Mouse (Mus musculus) kidney, postnatal 0 days (tissue): ENCODE data around the gene Lyst. TPM values are rescaled to one million over a fixed set of nuclear protein-coding genes. Genes with fewer than 3 reads are reported as not detected.

Source experiments
- ATAC-seq: fragments of 200-750 bp; cut with Nextera tagmentation; replicated peaks from 2 replicates; pipeline ENCODE4 v1.8.0; 2017; ENCODE audit warnings: low read depth, moderate number of reproducible peaks, moderate TSS enrichment, moderate library complexity; ENCODE audit not compliant: low FRiP score
- DNase-seq: peaks from one replicate; pipeline ENCODE4 v3.0.0-alpha.2; 2016; ENCODE audit warnings: low spot score
- H3K27ac ChIP-seq: fragments of 300-500 bp; sonication (generic); 2 replicates; pipeline ENCODE4 v1.5.1; 2014; ENCODE audit warnings: mild to moderate bottlenecking
- H3K27me3 ChIP-seq: fragments of 300-500 bp; sonication (generic); 2 replicates; pipeline ENCODE4 v1.6.1; 2014; ENCODE audit warnings: low read length, mixed read lengths; ENCODE audit not compliant: insufficient read depth
- H3K36me3 ChIP-seq: fragments of 300-500 bp; sonication (generic); 2 replicates; pipeline ENCODE4 v1.6.1; 2014; ENCODE audit warnings: low read length, mixed read lengths; ENCODE audit not compliant: insufficient read depth
- H3K4me1 ChIP-seq: fragments of 300-500 bp; sonication (generic); replicated peaks from 2 replicates; pipeline ENCODE4 v1.6.1; 2014; ENCODE audit warnings: antibody characterized with exemption, low read length, mixed read lengths; ENCODE audit not compliant: insufficient read depth
- H3K4me2 ChIP-seq: fragments of 300-500 bp; sonication (generic); 2 replicates; pipeline ENCODE4 v1.6.1; 2014; ENCODE audit warnings: mild to moderate bottlenecking, low read length, moderate library complexity, mixed read lengths
- H3K4me3 ChIP-seq: fragments of 300-500 bp; sonication (generic); replicated peaks from 2 replicates; pipeline ENCODE4 v1.5.1; 2014; ENCODE audit warnings: low read depth, low read length
- H3K9ac ChIP-seq: fragments of 300-500 bp; sonication (generic); 2 replicates; pipeline ENCODE4 v1.6.1; 2014; ENCODE audit warnings: low read depth, low read length
- H3K9me3 ChIP-seq: fragments of 300-500 bp; sonication (generic); replicated peaks from 2 replicates; pipeline ENCODE4 v1.6.1; 2016; ENCODE audit warnings: low read length, inconsistent platforms, mixed read lengths
- CTCF ChIP-seq: IDR thresholded peaks from 2 replicates; pipeline ENCODE4 v1.5.1; 2016; ENCODE audit warnings: antibody characterized with exemption, low read depth, mild to moderate bottlenecking, moderate library complexity
- WGBS: fragments of 180-500 bp; shearing (Covaris S2); extraction: QIAGEN DNeasy Blood & Tissue Kit; methylation state at CpG from one replicate; pipeline ENCODE4 v1.1.7; 2014; 5-methylcytosine and 5-hydroxymethylcytosine counted together
- polyA plus RNA-seq: library from polyadenylated mRNA; unstranded; fragments of >200 nt; fragmentation: Nextera tagmentation; extraction: Ambion mirVana; gene quantifications from 2 replicates; pipeline ENCODE4 v1.2.1, GENCODE M21; 2015

Lyst gene
- polyA plus RNA-seq, 1 experiment from 2014 or later: 3.8 TPM

GRCm38 (mm10) chr13:13576469-13577205 is 13.6 kb upstream of the Lyst start:
- DNase-seq (peak; percentile 89), ATAC-seq (peak; percentile 85)
- WGBS: 15% methylated on average over 8 of the region's 8 CpGs
- Histone ChIP-seq H3K4me3 (no peak overlapping the region), H3K4me1 (0 out of 2 replicates have a peak, but pooled peaks cover 10% of the 10 kb centered on the region), H3K27me3 (no peaks in the 10 kb centered on the region), H3K36me3 (no peaks in the 10 kb centered on the region), H3K27ac (peak overlapping the region; percentile 70), H3K9me3 (no peaks in the 10 kb centered on the region), H3K4me2 (peak overlapping the region; percentile 18; the same call in 1 of the 2 replicates), H3K9ac (no peak overlapping the region)
- TF ChIP-seq CTCF: no peak

- no peak overlapping the region for H3K27ac ChIP-seq
- H3K9ac ChIP-seq: no peak overlapping the region
- H3K4me3 ChIP-seq: no peak overlapping the region
- no peaks in the 10 kb centered on the region for H3K27me3 ChIP-seq
- H3K36me3 ChIP-seq: no peaks in the 10 kb centered on the region
- DNase-seq (no peak), ATAC-seq (no peak)
- no peaks in the 10 kb centered on the region for H3K9me3 ChIP-seq
- no peak for TF ChIP-seq CTCF
- H3K4me2 ChIP-seq: no peak overlapping the region
- WGBS: 75% methylated on average over 4 of the region's 4 CpGs
- H3K4me1 ChIP-seq: 0 out of 2 replicates have a peak, but pooled peaks cover under 1% of the 10 kb centered on the region
Measured at GRCm38 (mm10) chr13:13581988-13582387, 8.2 kb upstream of the Lyst start.

- Histone ChIP-seq H3K9me3 (no peaks in the 10 kb centered on the region), H3K4me2 (no peak overlapping the region), H3K36me3 (no peaks in the 10 kb centered on the region), H3K27me3 (no peaks in the 10 kb centered on the region), H3K4me1 (no peaks in the 10 kb centered on the region), H3K4me3 (no peak overlapping the region), H3K27ac (no peak overlapping the region), H3K9ac (no peak overlapping the region)
- DNase-seq: no peak
- no peak for TF ChIP-seq CTCF
- 68% methylated on average over 2 of the region's 2 CpGs for WGBS
- no peak for ATAC-seq
Measured at GRCm38 (mm10) chr13:13583473-13583872, 6.7 kb upstream of the Lyst start.

GRCm38 (mm10) chr13:13587653-13588184 is 2.5 kb upstream of the Lyst start:
- peaks cover 12% of the 10 kb centered on the region; the same call in 1 of the 2 replicates for H3K4me1 ChIP-seq
- no peaks in the 10 kb centered on the region for H3K36me3 ChIP-seq
- H3K4me2 ChIP-seq: no peak overlapping the region
- WGBS: 74% methylated on average over 1 of the region's 1 CpGs
- H3K9me3 ChIP-seq: no peaks in the 10 kb centered on the region
- no peaks in the 10 kb centered on the region for H3K27me3 ChIP-seq
- DNase-seq (no peak), ATAC-seq (no peak)
- no peak for TF ChIP-seq CTCF
- H3K9ac ChIP-seq: no peak overlapping the region
- no peak overlapping the region for H3K4me3 ChIP-seq
- H3K27ac ChIP-seq: no peak overlapping the region

- DNase-seq: no peak
- WGBS: 88% methylated on average over 1 of the region's 1 CpGs
- ATAC-seq: no peak
- H3K4me1 ChIP-seq: peaks cover 12% of the 10 kb centered on the region; the same call in 1 of the 2 replicates
- no peak overlapping the region for H3K4me3 ChIP-seq
- H3K27me3 ChIP-seq: no peaks in the 10 kb centered on the region
- H3K9me3 ChIP-seq: no peaks in the 10 kb centered on the region
- no peaks in the 10 kb centered on the region for H3K36me3 ChIP-seq
- H3K4me2 ChIP-seq: no peak overlapping the region
- H3K9ac ChIP-seq: no peak overlapping the region
- no peak for TF ChIP-seq CTCF
- H3K27ac ChIP-seq: no peak overlapping the region
Measured at GRCm38 (mm10) chr13:13588518-13588917, 1.7 kb upstream of the Lyst start.

- H3K36me3 ChIP-seq: no peaks in the 10 kb centered on the region
- H3K9me3 ChIP-seq: no peaks in the 10 kb centered on the region
- no peak overlapping the region for H3K27ac ChIP-seq
- H3K9ac ChIP-seq: no peak overlapping the region
- 95% methylated on average over 2 of the region's 2 CpGs for WGBS
- TF ChIP-seq CTCF: no peak
- H3K4me1 ChIP-seq: peaks cover 12% of the 10 kb centered on the region; the same call in 1 of the 2 replicates
- ATAC-seq: no peak
- no peak for DNase-seq
- no peaks in the 10 kb centered on the region for H3K27me3 ChIP-seq
- no peak overlapping the region for H3K4me2 ChIP-seq
- H3K4me3 ChIP-seq: no peak overlapping the region
Measured at GRCm38 (mm10) chr13:13589032-13589431, 1.2 kb upstream of the Lyst start.
